ENCODE assay signal across 8 mouse cellular contexts in the genomic region with DNA sequence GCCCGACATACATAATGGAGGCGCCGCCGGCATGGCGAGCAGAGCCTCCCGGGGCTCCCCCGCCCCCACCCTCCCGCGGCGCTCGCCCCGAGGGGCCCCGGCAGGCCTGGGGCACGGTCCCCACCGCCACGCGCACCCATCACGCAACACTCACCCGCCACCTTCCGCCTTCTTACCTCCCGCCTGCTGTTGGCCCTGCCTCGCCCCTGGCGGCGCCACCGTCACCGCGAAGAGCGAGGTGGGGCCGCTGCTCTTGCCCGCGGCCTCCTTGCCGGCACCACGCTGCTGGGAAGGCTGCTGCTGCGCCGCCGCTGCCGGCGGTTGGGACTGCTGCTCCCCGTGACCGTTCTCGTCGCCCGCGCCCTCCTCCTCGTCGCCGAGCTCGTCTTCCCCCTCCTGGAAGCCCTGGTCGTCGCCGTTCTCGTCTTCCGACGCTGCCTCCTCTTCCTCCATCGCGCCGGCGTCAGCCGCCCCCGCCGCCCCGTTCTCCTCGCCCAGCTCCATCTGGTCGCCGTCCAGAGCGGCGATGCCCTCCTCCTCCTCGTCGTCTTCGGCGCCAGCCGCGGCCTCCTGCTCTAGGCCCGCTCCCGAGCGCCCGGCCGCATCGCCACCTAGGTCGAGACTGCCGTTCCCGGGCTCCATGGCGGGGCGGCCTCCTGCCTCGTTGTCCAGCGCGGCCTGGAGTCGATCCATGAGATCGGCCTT. TPM values are rescaled to one million over a fixed set of nuclear protein-coding genes. Genes with fewer than 3 reads are reported as not detected.
DNase-seq lines count a peak whose midpoint lies in the region; ATAC-seq and TF ChIP-seq lines count a peak whose summit lies in the region.

No protein-coding gene starts in this region.

- no peak for ATAC-seq in G1E (ENCODE audit: extremely low read depth, insufficient number of reproducible peaks, low FRiP score, poor library complexity, severe bottlenecking)
- ATAC-seq in erythroid progenitor cell, adult 5-6 weeks (replicated peaks; ENCODE audit: low FRiP score, poor library complexity, severe bottlenecking), result peak; percentile 57
- peak; percentile 31 for ATAC-seq in lung, embryonic 15.5 days (ENCODE audit: borderline replicate concordance, extremely low read depth, low FRiP score, low TSS enrichment)
- peak; percentile 33 for ATAC-seq in neutrophil, adult 5-6 weeks (ENCODE audit: extremely low read depth, insufficient number of reproducible peaks, low FRiP score, poor library complexity, severe bottlenecking)

- H3K27me3 ChIP-seq in heart, adult 2 months (ENCODE audit: control insufficient read depth, insufficient read depth, low read length), result no peaks in the 10 kb centered on the region
- H3K27me3 ChIP-seq in G1E (ENCODE audit: insufficient read depth, low read length), result no peaks in the 10 kb centered on the region
- H3K27me3 ChIP-seq in lung, embryonic 15.5 days, result no peaks in the 10 kb centered on the region

- intact Hi-C loops in heart, adult 2 months (cut with DNase I), result loop anchor here (1.0 to 2.0 kb wide), 3 partner anchors 18 to 69 kb away; a partner anchor contains a TSS

- peak overlapping the region; percentile 100 for H3K9ac ChIP-seq in heart, adult 2 months (ENCODE audit: low read depth, low read length)
- H3K9ac ChIP-seq in lung, embryonic 15.5 days, result peak overlapping the region; percentile 100

- TF ChIP-seq EP300 in heart, adult 2 months (IDR thresholded peaks at IDR 0.05; ENCODE audit: insufficient read depth, low read depth, low read length), result no peak

- H3K4me3 ChIP-seq in heart, adult 2 months, result peak overlapping the region; percentile 99
- H3K4me3 ChIP-seq in G1E (ENCODE audit: low read depth, low read length), result peak overlapping the region; percentile 100
- peak overlapping the region; percentile 93 for H3K4me3 ChIP-seq in lung, embryonic 15.5 days

- no peak overlapping the region; the same call in 1 of the 2 replicates for H3K4me2 ChIP-seq in lung, embryonic 15.5 days

- H3K9me3 ChIP-seq in G1E (replicated peaks), result no peaks in the 10 kb centered on the region
- H3K9me3 ChIP-seq in lung, embryonic 15.5 days, result no peaks in the 10 kb centered on the region

- H3K79me2 ChIP-seq in heart, adult 2 months (replicated peaks; ENCODE audit: control insufficient read depth, insufficient read depth, low read length), result peaks cover 8% of the 10 kb centered on the region

- peaks cover 11% of the 10 kb centered on the region for H3K4me1 ChIP-seq in heart, adult 2 months (ENCODE audit: control insufficient read depth, insufficient read depth, low read length)
- H3K4me1 ChIP-seq in G1E (ENCODE audit: insufficient read depth, low read depth, low read length), result peaks cover 30% of the 10 kb centered on the region
- peaks cover 17% of the 10 kb centered on the region for H3K4me1 ChIP-seq in lung, embryonic 15.5 days

- no peak for TF ChIP-seq CTCF in heart, adult 2 months (IDR thresholded peaks at IDR 0.05)
- TF ChIP-seq CTCF in G1E (IDR thresholded peaks at IDR 0.05; ENCODE audit: low read depth, low read length), result no peak

- WGBS in heart, adult 2 months, result under 1% methylated on average over 85 of the region's 89 CpGs
- WGBS in lung, embryonic 15.5 days, result under 1% methylated on average over 74 of the region's 89 CpGs

- H3K27ac ChIP-seq in heart, adult 2 months, result peak overlapping the region; percentile 99
- peak overlapping the region; percentile 100 for H3K27ac ChIP-seq in lung, embryonic 15.5 days

- peak; percentile 66 to 68 for DNase-seq in heart, adult 2 months
- DNase-seq in heart, adult 9 months (ENCODE audit: low spot score in 2 of 2), result no peak
- no peak for DNase-seq in G1E (ENCODE audit: low spot score)
- peak; percentile 75 for DNase-seq in induced T-regulatory cell, adult 2 months (ENCODE audit: low read depth)
- DNase-seq in thymus, postnatal 4 days, result peak; percentile 76

- H3K36me3 ChIP-seq in heart, adult 2 months (ENCODE audit: control insufficient read depth, insufficient read depth, low read length), result peaks cover 38% of the 10 kb centered on the region
- H3K36me3 ChIP-seq in G1E (replicated peaks), result peaks cover 41% of the 10 kb centered on the region
- H3K36me3 ChIP-seq in lung, embryonic 15.5 days, result peaks cover 27% of the 10 kb centered on the region

- no peak for TF ChIP-seq POLR2A in heart, adult 2 months (IDR thresholded peaks at IDR 0.05; ENCODE audit: insufficient read depth, low read depth, low read length)

RNA-seq across cellular contexts. Expression of a gene that starts 0.7 kb away (rescaled TPM):
- 100 to 1,000 TPM; 167 to 176 TPM for total RNA-seq in heart, adult 2 months (2021)
- 27.3 and 52.4 TPM in 2 replicates for polyA plus RNA-seq in heart, adult 2 months (2012; rRNA removed)
- total RNA-seq in G1E (2014; fragmentation: Nextera tagmentation) (932 and 945 TPM in 2 replicates), G1E (2017) (331 and 441 TPM in 2 replicates)
- 726 and 956 TPM in 2 replicates for polyA plus RNA-seq in G1E (2012)
- 388 and 415 TPM in 2 replicates for total RNA-seq in erythroid progenitor cell, adult 5-6 weeks (2015; ENCODE audit: low replicate concordance)
- 473 and 501 TPM in 2 replicates for total RNA-seq in erythroid progenitor cell, adult 5-6 weeks (2017; ENCODE audit: low replicate concordance)
- 411 and 443 TPM in 2 replicates for polyA plus RNA-seq in lung, embryonic 15.5 days (2015; fragmentation: Nextera tagmentation; extraction: Ambion mirVana)
- total RNA-seq in neutrophil, adult 5-6 weeks (2017), result 466 and 492 TPM in 2 replicates

RNA-seq across cellular contexts. Expression of a gene that starts 18.0 kb away (rescaled TPM):
- total RNA-seq in heart, adult 2 months (2021), result 100 to 1,000 TPM; 102 to 105 TPM
- 54.7 and 107 TPM in 2 replicates for polyA plus RNA-seq in heart, adult 2 months (2012; rRNA removed)
- total RNA-seq in G1E (2014; fragmentation: Nextera tagmentation), result 230 and 246 TPM in 2 replicates
- 135 and 179 TPM in 2 replicates for total RNA-seq in G1E (2017)
- polyA plus RNA-seq in G1E (2012), result 11.2 and 18.4 TPM in 2 replicates
- total RNA-seq in erythroid progenitor cell, adult 5-6 weeks (2015; ENCODE audit: low replicate concordance), result 148 and 178 TPM in 2 replicates
- 230 and 253 TPM in 2 replicates for total RNA-seq in erythroid progenitor cell, adult 5-6 weeks (2017; ENCODE audit: low replicate concordance)
- 124 TPM in 2 replicates for polyA plus RNA-seq in lung, embryonic 15.5 days (2015; fragmentation: Nextera tagmentation; extraction: Ambion mirVana)
- total RNA-seq in neutrophil, adult 5-6 weeks (2017), result 102 and 129 TPM in 2 replicates

Comparison
In these comparisons a context has a peak if more than half of its experiments do, and no peak if none do; other contexts are left out.
1. DNase-seq: peak in heart, adult 2 months (2 of 2), induced T-regulatory cell, adult 2 months (single experiment) and thymus, postnatal 4 days (single experiment); none in heart, adult 9 months (0 of 2) and G1E (single experiment).
2. Peak in every context shown above with its lines, with median percentiles within 50 percentile points of each other: H3K4me3 ChIP-seq.